Mouse (Mus musculus) 3134 (cell line): ENCODE measurements around the gene Hrh1.

ENCODE experiments used
- DNase-seq: peaks from one replicate; pipeline ENCODE4 v3.0.0-alpha.2; 2011; ENCODE audit warnings: low spot score; ENCODE audit not compliant: insufficient read length; ENCODE audit errors: extremely low read depth

Gene Hrh1

DNA sequence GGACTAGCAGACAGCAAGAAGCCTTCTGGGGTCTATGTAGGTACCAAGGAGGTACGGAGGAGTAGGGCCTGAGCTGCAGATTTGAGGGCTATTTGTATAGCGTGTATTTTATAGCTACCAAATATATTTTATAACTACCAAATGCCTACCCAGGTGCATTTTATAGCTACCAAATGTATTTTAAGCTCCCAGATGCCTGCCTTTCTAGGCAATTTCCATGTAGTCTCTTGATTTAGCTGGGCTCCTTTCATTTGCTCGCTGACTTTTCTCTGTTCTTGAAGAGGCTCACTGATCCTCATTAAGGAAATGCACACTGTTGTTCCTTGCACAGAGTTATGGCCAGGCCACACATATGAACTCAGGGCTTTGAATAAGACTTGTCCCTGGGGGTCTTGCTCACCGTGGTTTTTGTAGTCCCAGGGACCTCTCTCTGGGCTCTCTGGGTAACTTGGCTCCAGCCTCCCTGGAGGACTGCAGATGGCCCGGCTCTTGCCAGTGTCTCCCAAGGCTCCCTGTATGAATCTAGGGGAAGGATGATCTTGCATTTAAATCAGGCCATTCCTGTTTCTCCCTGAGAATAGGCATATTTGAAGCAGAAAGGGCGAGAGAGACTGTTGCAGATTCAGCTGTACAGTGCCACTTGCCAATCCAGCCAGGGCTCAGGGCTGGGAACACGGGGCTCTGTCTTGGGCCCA is 7.2 kb downstream of the Hrh1 start:
- no peak for DNase-seq

DNA sequence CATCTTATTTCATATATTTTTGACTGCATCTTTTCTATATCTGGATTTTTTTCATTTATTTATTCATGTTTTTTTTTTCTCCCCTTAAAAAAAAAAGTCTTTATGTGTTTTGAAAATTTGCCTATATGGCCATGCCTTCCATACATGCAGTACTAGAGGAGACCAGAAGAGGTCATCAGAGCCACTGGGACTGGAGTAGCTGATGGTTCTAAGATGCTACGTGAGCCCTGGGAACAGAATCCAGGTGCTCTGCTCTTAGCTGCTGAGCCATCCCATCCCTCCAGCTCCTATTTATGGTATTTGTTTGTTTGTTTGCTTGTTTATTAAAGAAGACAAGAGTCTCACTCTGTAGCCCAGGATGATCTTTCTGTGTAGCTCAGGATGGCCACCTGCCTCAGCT is 8.9 kb downstream of the Hrh1 start:
- no peak for DNase-seq

DNA sequence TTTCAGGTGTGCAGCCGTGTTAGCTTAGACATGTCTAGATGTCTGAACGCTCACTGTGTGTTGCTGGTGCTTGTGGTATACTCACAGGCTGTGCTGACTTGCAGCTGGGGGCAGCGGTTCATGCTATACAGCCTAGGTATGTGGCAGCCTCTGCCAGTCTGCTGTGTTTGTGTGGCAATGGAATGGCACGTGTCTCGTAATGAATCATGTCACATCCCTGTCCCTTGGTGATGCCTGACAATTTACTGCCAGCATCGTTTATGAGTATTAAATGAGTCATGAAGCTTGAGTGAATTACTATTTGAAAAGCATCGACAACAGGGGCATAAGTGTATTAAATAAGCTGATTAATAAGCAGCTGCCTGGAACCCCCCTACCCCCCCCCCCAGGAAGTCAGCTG is 9.3 kb downstream of the Hrh1 start:
- DNase-seq = peak; percentile 77

DNA sequence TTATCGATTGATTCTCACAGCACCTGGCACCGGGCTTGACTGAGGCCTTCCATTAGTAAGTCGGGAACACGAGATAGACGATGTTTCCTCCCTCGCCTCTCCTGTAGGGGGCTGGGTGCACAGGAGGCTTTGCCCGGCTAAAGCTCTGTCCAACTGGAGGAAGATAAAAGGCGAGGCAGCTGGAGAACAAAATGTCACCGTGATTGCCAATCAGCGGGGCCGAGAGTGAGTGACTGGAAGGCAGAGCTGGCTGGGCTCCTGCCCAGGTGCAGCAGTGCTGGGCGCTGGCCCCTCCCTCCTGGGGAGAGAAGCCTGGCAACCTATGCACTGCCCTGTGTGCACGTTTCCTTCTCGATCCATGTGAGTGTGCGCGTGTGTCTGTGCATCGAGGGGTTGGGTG is 10.5 kb downstream of the Hrh1 start:
- DNase-seq = no peak

DNA sequence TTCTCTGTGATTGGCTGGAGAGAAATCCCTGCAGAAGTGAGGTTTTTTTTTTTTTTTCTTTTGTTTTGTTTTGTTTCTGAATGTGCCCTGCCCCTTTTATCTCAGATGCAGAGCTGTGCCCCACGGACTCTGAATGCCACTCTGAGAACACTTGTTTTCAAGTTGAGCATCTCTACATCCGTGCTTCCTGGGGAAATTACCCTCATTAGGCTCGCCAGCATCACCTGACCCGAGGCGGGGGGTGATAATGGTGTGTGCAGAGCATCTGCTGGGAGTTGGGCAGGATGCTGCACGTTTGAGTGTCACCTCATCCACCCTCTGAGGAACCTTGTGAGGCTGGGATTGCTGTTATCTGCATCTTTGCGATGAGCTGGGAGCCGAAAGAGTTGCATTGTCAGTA is 14.2 kb downstream of the Hrh1 start:
- no peak for DNase-seq

DNA sequence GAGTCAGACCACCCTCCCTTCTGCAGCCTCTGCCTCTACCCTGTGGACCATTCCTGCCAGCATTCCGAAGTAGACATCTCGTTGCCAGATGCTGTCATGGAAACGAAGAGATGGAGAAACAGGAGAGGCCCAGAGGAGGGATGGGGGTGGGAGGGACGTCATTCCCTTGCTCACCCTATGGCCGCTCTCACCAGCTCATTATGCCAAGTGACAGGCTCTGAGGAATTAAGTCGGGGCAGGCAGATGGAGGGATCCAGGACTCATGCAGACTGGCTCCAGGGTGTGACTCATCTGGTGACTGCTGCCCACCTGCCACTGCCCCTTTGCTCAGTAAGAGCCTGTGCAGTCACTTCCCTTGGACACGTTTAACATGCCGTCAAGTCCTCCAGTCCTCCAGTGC is 16.8 kb downstream of the Hrh1 start:
- no peak for DNase-seq

DNA sequence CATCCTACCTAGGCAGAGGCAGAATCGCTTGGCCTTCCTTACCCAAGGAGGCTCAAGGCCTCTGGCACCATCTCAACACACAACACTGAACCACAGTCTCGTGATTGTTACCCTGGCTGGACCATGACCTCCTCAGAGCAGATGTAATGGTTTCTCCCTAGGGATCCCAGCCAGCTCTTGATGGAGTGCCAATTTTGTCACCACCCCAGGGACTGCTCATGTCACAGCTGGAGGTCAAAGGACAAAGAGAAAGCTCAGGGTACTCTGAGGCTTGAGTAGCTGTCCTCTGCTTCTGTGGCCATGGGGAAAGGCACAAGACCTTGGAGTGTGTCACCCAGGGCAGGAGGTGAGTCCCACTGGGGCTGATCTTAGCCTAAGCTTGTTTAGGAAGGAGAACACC is 20.3 kb downstream of the Hrh1 start:
- DNase-seq = peak; percentile 81

DNA sequence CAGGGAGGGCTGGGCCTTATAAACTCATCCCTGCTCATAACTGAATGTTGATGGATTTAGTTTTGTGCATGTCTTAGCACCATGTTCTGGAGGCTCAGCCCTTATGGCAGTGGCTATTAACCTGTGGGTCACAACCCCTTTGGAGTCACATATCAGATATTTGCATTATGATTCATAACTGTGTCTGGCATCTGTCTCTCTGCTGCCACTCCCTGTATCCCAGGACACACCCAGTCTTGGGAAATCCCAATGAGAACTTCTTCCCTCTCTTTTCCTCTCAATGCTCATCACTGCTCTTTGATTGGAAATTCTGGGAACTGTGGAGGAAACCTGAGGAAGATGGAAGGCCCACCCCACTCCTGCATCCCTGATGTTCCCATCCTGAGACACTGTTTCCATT is 23.3 kb downstream of the Hrh1 start:
- peak; percentile 67 for DNase-seq

DNA sequence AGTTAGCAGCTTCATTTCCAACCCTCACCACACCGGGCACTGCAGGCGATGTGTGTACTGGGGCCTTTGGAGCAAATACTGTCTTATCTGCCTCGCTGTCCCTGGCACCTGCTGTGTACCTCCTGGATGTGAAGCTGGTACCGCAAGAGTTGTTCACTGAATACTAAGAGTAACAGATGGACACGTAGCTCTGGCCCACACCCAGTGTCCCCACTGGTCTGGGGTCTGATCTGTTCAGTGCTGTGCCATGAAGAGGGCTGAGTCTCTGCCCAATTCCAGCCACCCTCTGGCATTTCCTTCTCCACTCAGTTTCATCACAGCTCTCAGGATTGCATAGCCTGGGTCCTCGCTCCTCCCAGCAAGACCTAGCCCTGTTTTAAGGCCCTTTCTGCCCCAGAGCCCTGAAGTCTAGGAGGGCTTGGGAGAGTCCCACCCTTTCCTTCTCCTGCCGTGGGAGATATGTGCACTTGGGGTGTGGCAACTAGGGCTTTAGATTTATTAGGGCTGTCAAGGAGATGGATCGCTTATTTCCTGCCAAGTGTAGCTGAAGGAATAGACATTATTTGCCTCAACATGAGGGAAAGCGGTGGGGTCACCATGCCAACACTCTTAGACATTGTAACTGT is 25.4 kb downstream of the Hrh1 start:
- DNase-seq = no peak

DNA sequence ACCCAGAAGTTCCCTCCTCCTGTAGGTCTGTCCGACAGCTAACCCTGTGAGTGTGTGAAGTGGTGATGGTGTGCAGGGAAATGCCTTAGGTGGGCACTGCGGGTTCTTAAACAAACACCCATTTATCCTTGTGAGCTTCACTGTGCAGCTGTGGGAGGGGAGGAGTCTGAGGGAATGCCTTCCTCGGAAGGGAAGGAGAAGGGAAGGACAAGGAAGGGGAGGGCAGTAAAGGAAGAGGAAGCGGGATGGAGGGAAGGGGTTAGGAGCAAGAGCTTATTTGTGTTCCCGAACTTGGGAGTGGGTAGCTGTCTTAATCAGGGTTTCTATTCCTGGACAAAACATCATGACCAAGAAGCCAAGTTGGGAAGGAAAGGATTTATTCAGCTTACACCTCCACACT is 27.6 kb downstream of the Hrh1 start:
- peak; percentile 75 for DNase-seq

DNA sequence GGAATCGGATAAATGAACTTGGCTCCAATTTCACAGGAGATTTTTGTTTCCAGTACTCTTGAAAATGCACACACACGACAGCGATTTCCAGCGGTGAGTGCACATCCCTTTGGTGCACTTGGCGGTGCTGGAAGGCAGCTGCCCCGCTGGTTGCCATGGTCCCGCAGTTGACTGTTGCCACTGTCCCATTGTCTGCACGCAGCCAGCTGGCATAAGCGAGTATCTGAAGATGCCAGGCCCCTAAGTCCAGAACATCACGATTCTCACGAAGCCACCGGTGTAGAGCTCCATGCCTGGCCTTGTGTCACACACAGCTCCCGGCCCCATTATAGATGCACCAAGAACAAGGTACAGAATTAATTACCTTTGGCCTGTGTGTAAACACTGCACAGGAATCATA is 29.9 kb downstream of the Hrh1 start:
- DNase-seq = no peak

DNA sequence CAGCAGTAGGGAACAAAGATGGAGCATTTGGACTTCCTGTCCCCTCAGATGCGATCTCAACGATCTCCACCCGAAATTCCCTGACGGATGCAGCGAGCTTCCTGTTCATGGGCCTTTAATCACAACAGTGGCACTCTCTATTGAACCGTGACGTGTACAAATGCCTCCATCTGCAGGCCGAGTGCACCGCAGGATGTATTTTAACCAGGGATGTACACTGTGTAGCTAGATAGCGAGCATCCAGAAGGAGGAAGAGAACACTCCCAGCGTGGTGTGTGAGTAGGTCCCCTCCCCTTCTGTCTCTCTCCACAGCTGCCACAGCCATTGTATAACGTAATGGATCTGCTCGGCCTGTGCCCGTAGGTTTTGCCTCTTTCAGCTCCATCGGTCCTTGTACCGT is 31.1 kb downstream of the Hrh1 start:
- DNase-seq = no peak

DNA sequence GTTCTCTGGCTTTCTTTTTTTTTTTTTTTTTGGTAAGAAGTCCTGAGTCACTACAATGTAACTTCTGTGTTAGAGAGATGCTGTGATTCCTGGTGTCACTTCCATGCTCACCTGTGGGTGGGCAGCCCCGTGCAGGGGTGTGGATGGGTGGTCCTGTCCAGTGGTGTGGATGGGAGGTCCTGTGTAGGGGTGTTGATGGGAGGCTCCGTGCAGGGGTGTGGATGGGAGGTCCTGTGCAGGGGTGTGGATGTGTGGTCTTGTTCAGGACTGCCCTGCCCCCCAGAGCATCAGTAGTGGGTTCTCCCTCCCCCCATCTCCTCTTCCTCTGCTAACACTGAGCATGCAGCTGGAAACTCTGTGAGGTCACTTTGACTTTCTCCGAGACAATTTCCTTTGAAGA is 34.9 kb downstream of the Hrh1 start:
- no peak for DNase-seq

DNA sequence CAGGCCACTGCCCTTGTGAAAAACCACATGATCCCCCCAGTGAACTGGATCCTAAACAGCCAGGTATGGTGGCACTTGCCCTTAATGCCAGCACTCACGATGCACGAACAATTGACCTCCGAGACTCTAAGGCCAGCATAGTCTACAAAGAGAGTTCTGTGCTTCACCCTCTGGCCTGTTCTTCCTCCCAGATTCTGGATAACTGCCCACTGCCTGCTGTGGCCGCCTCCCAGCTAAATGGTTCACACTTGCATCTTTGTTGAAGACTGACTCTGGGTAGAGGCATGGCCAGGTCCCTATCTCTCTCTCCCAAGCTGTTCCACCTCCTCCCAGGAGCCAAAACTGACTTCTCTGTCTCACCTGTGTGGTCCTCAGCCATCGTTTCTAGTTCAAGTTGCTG is 36.8 kb downstream of the Hrh1 start:
- DNase-seq = no peak

DNA sequence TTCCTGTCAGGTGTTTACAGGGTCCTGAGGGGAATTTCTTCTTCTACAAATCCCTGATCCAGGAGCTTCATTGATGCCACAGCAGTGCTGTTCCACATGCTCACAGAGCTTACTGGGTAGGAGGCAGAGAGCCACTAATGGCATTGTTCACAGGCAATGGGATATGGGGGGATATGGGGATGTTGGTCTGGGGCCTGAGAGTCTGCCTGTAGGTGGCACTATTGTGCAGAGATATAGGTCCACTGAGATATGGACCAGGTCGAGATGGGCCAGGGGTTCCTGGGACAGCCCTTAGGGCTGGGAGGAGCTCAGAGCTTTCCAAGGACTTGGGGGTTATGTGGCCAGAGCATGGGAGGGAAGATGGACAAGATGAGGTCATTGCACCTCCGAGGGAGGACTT is 42.6 kb downstream of the Hrh1 start:
- DNase-seq = no peak

DNA sequence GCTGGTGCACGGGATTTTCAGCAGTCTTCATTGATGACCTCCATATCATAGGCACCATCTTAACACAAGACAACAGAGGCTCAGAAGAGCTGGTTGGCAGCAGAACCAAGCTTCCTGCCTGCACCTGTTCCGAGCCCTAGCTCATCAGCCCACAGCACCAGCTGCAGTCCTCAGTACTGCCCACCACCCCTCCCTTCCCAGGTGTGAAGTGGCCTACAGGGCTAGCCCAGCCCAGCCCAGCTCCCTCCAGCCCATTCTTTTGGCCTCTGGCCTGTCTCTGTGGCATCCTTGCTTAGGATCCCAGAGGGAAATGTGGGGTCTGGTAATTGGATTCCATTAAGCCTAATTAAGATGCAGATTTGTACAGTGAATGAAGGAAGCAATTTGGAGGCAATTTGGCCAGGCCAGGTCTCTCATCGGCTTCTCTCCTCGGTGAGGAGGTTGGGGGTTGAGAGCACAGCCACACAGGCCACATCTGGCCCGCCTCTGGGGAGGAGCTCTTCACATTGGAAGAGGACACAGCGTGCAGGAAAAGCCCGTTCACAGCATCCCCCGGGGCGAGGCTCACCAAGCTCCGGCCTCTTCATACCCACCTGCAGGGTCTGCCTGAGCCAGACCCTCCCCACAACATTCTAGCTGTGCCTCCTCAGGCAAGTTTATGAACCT is 43.2 kb downstream of the Hrh1 start:
- no peak for DNase-seq

DNA sequence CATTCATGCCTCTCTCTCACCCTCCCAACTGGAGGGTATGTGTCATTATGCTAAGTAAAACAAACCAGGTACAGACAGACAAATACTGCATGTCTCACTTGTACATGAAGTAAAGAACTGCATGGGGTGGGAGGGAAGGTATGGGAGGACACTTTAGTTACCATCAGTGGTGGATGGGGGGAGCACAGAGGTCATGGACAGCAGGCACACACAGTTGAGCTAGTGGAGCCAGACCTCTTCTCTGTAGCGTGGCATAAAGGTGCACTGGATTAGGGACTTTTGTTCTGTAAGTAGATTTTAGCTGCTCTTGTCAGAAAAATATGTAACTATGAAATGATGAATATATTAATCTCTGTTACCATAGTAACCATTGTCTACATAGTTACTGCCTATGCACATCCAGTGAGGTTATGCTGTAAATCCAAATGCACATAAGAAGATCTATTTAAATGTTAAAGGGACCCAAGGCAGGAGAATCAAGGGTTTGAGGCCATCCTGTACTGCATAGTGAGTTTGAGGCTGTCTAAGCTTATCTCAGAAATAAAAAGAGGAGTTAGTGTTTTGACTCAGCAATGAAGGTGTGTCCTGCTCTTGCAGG is 46.6 kb downstream of the Hrh1 start:
- DNase-seq = no peak

DNA sequence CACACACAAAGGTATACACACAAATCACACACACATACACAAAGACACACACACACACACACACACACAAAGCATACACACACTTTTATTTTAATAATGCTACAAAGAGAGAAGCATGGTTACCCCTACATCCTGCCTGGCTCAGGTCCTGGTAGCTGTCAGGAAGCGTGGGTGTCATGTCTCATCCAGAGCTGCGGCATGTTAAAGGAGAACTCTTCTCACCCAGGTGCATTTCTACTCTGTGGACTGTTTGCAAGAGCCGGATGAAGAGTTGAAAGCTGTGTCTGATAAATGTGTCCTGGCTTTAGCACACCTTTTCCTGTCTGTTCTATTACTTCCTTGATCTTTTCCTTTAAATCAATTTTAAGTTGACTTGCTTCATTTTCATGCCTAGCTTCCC is 47.2 kb downstream of the Hrh1 start:
- no peak for DNase-seq

DNA sequence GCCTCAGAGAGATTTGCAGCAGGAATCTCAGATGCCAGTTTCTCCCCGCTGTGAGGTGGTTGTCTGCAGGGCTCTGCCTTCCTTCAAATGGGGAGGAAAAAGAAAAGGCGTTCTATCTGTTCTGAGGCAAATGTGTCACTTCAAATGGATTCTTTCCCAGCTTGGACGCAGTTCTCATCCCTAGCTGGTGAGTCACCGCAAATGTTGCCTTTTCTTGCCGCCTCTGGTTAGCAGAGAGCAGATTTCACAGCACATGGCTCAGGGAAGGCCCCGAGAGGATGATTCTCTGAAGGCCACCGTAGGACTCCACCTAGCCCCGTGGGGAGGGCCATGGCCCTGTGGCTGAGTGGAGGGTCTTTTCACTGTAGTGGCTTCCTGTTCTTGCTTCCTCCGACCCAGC is 51.2 kb downstream of the Hrh1 start:
- DNase-seq = peak; percentile 86

DNA sequence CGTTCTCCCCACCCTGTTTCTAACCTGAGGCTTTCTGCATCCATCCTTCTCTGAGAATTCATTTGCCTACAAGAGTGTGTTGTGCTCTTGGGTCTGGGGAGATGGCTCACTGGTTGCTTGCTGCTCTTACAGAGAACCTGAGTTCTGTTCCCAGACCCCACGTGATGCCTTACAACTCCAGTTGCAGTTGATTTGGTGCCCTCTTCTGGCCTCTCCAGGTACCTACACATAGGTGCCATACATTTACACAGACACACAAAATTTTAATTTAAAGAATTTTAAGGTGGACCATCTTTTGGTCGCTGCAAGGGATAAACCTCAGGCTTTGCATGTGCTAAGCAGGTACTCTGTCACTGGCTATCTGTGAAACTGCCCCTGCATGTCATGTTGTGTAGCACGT is 57.5 kb downstream of the Hrh1 start:
- DNase-seq = no peak

DNA sequence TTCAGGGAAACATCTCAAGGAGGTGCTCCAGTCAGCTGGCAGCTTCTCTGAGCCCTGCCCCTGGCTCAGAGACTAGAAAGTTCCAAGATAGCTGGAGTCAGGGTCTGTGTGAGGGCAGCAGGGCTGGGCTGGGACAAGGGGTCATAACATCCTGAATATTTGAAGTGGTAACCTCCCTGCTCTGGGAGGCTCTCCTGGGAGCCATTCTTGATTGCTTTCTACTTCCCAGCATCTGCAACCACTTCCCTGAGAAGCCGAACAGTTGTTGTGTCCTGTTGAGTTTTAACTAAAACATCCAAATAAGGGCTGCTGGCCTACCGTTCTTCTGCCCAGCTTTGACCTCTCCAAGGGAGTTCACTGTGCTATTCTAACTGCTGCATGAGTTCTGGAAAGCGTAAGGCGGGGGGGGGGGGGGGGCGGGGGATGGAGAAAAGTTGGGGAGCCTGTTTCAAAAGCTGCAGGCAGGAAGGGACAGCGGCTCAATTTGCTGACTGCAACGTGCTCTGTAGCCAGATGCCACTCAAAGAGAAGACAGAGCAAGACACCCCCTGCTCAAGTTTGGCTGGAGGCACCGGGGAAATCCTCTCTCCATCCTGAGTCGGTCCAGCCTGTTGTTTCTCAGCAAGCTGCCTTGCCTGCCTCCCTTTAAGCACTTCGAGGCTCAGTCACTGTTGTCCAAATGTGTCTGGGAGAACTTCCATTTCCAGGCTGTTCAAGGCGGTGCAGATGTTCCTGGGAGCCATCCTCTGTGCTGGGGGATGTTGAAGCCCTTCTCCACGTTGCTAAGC is 58.7 kb downstream of the Hrh1 start:
- DNase-seq = no peak
